Mouse (Mus musculus): ENCODE results near the gene Dyrk1a.

- no peak for TF ChIP-seq CTCF (IDR thresholded peaks at IDR 0.05; ENCODE audit: low read depth, low read length)
- TF ChIP-seq EP300 (IDR thresholded peaks at IDR 0.05; ENCODE audit: insufficient read depth, low read depth, low read length): no peak
- no peak for TF ChIP-seq POLR2A (IDR thresholded peaks at IDR 0.05; ENCODE audit: insufficient read depth, low read length)
These were observed 13.6 kb upstream of the Dyrk1a start for GRCm38 (mm10) chr16:94556228-94556627.

Measured in ES-Bruce4 (cell line).